Mouse (Mus musculus) mesoderm, embryonic 11.5 days (tissue): ENCODE results near the gene A3galt2.

Experiments
- DNase-seq: peaks from one replicate; pipeline ENCODE4 v3.0.0-alpha.2; 2012; ENCODE audit warnings: low read depth, low spot score

The A3galt2 gene

DNA sequence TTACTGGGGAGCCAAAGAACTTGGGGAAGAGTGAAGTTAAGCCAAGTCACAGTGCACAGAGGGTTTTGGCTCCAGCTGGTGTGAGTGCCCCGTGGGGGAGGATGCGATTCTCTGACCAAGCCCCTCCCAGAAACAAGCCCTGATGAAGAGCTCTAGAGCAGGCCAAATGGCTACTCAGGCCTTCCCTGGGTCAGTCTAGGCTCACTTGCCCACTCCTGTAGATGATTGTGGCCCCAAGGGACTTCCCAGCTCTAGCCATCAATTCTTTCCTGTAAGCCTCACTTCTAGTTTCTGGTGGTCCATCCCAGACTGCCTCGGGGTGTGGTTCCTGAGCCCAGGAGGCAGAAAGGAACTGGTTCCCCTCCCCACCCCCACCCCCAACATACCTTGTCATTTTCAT, at the start of gene A3galt2:
A3galt2 (plus strand) TSS at position 301 of the 400 bp plus-strand sequence.
- no peak for DNase-seq

DNA sequence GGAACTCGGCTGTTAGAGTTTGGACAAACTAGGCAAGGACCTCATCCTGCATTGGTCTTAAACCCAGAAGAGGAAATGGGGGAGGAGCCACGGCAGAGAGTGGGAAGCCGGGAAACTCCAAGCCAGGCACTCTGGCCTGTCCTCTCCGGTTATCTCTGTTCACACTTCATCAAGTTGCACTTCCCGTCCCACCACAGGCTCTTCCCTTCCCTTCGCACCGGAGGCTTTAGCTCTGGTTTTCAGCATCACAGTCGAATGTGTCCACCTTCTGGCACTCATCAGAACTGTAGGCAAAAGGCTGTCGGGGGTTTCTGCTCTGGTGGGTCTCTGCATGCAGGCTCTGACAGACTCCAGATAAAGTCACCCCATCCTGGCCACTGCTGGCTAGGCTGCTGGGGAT, 48.5 kb upstream of the A3galt2 start:
- DNase-seq, result peak; percentile 70

DNA sequence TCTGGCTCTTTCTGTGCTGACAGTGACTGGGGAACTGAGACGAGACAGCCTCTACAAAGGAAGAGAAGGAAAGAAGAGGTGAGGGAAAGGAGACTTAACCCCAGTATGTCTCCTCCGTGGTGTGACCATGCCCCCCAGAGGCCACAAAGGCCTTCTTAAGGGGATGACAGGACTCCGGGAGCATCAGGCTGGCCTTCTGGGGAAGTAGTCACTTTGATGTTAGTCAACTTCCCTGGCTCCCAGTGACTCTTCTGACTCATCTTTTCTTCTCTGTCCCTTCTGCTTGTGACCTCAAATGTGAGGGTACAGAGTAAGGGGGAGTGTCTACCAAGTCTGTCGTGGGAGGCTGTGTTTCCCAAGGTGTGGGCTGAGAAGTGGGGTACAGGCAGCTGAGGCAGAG, 47.8 kb upstream of the A3galt2 start:
- DNase-seq, result no peak

DNA sequence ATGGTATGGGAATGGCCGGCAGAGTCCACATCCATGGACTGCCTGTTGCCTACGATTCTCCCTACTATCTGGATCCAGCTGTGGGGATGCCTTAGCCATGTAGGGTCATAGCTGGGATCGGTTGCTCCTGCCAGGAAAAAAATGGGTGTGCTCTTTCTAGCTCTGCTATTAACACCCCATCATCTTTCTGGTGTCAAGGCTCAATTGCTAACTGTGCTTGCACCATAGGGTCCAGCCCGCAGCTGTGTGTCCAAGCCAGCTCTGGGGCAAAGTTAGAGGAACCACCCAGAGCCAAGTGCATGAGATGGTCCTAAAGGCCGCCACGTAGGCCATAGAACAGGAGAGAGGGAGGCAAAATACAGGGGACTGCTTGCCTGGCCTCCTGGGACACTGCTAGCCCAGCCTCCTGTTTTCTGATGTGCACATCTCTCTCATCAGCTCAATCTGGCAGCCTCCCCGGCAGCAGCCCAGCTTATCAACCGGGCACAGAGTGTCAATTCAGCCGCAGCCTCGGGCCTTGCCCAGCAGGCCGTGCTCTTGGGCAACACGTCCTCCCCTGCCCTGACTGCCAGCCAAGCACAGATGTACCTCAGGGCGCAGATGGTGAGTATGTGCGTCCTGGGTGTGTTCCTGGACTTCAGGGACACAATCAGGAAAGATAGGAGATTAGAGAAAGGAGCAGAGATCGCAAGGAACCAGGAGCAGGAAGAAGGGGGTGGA, 45.9 kb upstream of the A3galt2 start:
- DNase-seq, result no peak

DNA sequence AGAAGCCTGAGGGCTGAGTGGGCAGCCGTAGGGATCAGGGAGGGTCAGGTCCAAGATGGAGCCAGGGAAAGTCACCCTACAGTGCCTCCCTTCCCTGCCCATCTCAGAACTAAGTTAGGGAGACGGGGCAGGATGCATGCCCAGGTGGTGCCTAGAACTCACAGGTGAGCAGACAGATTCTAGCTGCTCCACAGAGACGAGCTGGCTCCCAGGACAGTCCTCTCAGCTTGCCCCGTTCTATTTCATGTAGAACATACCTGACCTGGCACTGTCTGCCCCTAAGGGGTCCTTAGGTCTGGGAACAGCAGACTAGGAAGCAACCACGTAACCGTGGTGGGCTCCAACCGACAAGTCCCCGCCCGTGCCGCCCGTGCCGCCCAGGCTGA, 45.4 kb upstream of the A3galt2 start:
- no peak for DNase-seq

DNA sequence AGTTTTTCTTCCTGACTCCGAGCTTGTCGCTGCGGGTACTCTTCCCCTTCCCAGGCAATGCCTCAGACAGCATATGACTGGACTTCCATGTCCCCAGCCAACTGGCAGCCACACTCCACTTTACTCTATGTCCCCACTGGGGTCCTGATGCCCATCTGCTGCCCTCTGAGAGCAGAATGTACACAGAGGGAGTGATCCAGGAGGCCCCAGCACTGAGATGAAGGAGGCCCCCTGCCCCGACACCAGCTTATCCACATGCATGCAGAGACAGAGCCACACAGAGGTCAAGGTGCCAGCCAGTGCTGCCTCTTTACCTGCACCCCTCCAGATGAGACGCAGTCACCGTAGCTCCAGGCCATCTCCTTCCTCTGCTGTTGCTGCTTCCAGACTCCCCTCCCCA, 44.9 kb upstream of the A3galt2 start:
- DNase-seq, result no peak

DNA sequence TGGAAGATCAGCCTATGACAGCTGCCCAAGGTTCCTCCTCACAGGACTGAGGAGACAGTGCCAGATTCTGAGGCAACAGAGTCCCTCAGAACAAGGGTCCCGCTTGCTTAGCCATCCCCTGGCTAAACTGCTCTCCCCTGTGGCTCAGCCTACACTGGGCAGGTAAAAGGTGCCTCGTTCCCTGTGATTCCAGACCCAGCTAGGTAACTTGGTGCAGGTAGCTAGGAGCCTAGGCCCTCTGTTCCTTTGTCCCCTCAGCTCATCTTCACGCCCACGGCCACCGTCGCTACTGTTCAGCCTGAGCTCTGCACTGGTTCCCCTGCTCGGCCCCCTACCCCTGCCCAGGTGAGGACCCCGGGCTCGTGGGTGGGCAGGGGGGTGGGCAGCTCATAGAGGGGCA, 44.4 kb upstream of the A3galt2 start:
- DNase-seq, result no peak

DNA sequence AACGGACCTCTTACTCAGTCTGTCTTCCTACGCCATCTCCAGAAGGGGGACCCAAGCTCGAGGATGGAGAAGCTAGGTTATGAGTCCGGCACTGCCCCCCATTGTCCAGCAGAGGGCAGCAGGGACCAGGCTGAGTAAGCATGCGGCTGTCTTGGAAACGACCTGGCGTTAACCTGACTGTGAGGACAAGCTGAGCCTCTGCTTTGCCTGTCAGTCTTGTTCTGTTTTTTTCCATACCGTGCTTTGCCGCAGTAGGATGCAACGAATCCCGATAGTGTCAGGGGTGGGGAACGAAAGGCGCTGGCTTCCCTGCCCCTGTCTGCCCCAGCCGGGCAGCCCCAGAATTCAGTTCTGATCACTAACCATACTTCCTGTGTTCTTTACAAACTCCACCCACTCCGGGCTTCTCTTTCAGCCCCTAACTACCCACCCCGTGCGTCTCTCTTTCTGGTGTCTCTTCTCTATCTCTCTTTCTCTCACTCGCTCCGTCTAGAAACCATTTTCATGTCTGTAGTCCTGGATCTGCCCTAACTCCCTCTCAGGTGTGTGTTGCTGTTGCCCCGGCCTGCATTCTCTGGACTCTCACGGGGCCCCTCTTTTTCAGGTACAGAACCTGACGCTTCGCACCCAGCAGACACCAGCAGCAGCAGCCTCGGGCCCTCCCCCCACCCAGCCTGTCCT, 43.6 kb upstream of the A3galt2 start:
- DNase-seq, result peak; percentile 96

DNA sequence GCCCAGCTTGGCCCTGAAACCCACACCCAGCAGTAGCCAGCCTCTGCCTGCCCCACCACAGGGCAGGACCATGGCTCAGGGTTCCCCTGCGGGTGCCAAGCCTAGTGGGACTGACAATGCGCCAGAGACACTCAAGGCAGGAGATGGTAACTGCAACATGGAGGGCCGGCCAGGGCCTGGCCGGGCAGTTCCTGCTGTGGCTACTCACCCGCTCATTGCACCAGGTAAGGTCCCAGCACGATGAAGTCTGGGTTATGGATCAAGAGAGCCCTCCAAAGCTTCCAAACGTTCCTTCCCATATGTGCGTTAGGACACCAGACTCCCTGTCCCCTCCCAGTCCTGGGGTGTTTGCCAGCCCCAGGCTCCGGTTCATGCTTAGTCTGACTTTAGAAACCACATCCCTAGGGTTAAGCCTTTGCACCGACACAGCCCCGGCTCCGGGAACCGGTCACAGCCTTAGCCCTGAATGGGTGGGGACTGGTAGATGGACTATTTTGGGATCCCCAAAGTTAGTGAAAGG, 43.0 kb upstream of the A3galt2 start:
- DNase-seq, result no peak

DNA sequence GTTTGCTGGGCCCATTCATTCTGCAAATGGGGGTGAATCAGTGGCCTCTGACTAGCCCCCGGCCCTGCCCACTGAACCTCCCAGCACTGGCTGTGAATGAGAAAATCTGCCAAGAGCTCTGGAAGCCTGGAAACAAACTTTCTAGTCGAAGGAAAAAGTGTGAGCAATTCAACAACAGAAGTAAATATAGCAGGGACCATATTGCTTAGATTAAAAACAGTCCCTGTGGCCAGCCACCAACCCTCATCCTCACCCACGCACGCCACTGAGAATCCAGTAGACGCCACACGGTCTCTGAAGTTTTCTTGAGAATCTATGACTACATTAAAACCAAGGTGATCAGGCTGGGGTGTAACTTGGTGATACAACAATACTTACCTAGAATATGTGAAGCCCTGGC, 42.2 kb upstream of the A3galt2 start:
- DNase-seq, result no peak

DNA sequence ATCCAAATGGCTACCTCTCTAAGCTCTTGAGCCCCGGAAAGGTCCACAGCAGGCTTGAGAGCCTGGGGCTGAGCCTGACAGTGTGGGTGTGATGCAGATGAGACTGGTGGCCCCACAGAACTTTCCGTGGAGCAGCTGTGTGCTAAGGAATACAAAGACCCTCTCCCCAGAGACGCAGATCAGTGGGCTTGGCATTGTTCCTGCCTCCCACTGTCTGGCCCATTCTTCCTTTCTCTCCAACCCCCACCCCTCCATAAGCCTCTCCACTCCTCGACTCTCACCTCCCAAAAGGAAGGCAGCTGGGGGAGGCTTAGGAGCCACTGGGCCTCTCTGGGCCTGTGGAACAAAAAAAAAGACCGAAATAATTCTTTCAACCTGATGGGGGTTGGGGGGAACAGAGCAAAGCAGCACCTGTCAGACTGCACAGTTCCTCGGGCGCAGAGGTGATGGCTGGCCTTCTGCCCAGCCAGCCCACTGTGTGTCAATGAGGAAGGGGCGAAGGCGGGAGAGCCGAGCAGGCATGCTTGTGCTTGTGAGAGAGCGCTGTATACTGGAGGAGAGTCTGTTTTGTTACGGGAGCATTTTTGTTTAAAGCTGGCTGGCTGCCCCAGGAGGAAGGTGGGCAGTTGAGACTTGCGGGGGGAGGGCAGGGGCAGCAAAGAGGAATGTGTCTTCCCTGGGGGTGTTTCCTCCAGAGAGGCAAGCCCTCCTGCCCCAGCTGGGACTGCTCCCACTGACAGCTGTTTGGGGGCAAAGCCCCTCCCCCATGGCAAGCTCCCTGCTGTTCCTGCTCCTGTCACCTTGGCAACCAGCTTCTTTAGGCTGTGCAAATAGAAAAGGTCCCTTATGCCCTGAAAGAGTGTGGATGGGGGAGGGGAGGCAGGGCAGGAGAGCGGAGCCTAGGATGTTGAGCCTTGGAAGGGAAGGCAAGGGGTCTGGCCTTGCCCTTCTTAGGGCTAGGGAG, 39.6 kb upstream of the A3galt2 start:
- peak; percentile 95 for DNase-seq

DNA sequence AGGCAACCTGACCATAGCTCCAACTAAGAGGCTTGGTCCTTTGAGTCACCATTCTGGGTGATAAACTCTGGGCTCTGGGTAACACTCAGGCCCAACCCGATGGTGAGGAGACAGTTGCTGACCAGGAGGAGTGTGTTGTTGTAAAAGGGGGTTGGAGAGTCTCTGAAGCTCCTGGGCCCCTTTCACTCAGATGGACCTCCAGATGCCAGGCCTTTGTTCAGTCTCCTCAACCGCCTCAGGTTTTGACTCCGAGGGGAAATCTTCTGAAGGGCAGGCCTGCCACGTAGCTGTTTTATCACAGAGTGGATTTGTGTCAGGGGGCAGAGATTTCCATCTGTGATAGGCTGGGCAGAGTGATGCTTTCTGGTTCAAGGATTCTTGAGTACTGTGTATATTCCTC, 38.9 kb upstream of the A3galt2 start:
- DNase-seq, result no peak

DNA sequence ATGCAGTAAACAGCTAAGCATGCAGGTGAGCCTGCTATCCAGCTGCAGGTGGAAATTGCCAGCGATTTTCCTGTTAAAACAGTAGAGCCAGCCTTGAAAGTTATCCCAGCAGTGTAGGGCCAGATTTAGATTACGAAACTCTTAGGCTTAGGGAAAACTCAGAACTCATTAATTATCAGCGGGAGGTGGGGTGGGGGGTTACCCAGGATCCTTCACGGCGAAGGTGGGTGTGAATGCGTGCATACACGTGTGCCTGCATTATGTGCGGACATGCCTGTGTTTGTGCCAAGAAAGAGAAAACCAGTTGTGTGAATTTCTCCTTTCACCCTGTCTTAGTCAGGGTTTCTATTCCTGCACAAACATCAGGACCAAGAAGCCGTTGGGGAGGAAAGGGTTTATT, 38.4 kb upstream of the A3galt2 start:
- DNase-seq, result no peak

DNA sequence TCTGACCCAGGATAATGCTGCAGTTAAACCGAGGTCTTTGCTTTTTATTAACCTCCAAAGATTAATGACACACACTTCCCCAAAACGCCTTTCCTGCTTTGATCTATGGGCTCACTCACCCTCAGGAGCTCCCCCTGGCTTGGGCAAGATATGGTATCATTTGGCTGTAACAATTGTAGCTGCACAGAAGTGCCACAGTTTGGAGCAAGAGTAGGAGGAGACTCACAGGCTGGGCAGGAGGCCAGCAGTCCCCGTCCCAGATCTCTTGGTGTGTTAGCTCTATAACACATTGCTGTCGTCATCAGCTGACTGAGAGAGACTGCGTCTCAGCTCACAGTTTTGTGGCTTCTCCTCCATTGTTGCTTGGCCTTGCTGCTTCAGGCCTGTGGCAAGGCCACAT, 35.1 kb upstream of the A3galt2 start:
- DNase-seq, result peak; percentile 61

DNA sequence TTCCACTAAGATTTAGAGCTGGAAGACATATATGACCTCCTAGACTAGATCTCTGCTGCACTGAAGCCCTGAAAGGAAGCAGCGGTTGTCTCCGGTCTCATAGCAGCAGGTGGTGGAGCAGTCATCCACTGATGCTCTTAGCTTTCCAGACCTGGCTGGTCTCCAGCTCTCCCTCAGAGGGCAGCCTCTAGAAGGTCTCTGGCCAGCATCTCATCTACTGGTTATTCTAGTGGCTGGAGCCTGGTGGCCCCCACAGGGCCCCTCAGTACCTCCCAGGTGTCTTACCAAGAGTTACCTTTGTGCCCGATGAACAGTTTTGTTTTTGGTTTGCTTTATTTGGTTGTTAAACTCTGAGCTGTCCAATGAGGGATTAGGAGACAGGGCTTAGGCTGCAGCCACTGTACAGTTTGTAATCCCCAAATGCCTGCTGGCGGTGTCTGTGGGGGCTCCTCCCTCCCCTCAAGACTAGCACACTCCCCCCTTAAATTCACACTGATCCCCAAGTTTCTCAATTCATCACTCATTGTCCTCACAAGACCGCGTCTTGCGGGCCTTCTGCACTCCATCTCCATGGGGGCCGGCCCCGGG, 34.0 kb upstream of the A3galt2 start:
- DNase-seq, result no peak

DNA sequence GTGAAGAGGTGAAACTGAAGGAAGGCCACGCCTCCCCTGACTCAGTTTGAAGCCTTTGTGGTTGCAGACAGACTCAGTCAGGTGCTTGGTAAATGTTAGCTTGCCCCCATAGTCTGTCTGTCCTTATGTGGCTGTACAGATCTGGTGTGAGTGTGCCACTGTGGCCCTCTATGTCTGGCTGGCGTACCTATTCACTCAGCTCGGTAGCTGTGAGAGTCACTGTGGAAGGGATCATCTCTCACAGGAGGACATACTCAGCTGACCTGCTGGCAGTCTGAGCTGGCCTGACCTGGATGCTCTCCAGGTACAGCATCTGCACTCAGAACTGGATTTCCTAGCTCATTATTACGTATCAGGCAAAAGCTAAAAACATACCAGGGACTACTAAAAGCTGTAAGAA, 33.4 kb upstream of the A3galt2 start:
- DNase-seq, result no peak

DNA sequence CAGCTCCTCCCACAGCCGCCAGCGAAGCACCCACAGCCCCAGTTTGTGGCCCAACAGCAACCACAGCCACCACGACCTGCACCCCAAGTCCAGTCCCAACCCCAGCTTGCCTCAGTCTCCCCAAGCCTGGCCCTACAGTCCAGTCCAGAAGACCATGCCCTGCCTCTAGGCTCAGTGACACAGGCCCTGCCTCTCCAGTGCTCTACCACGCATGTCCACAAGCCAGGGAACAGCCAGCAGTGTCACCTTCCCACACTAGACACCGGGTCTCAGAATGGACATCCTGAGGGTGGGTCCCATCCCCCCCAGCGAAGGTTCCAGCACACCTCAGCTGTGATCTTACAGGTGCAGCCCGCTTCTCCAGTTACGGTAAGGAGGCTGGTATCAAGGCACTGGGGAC, 32.2 kb upstream of the A3galt2 start:
- no peak for DNase-seq

DNA sequence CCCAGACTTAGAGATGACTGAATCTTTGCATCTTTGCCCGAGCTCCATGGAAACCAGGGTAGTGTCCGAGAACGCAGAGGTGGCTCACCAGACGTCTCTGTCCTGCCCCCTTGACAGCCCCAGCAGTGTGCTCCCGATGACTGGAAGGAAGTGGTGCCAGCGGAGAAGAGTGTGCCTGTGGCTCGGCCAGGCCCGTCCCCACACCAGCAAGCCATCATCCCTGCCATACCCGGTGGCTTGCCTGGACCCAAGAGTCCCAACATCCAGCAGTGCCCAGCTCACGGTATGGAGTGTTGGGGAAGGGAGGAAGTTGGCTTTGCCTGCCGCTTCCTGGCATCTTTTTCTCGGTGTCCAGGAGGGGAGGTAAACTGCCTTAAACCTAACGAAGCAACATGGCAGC, 31.7 kb upstream of the A3galt2 start:
- DNase-seq, result no peak

DNA sequence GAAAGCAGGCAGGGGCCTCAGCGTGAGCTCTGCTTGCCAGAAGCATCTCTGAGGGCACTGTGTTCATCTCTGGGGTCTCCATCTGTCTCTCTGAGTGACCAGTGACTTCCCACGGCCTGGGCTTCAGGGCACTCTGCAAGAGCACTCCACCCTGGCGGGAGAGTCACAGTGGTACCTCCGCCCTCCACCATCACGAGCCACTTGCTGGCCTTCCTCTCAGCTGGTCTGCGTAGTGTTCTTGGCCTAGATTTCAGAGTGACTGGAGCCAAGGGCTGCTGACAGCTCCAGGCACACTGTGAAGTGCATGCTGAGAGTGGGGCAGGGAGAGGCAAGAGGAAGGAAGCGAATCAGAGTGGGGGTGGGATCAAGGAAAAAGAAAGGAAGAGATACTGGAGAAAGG, 31.1 kb upstream of the A3galt2 start:
- DNase-seq, result no peak

DNA sequence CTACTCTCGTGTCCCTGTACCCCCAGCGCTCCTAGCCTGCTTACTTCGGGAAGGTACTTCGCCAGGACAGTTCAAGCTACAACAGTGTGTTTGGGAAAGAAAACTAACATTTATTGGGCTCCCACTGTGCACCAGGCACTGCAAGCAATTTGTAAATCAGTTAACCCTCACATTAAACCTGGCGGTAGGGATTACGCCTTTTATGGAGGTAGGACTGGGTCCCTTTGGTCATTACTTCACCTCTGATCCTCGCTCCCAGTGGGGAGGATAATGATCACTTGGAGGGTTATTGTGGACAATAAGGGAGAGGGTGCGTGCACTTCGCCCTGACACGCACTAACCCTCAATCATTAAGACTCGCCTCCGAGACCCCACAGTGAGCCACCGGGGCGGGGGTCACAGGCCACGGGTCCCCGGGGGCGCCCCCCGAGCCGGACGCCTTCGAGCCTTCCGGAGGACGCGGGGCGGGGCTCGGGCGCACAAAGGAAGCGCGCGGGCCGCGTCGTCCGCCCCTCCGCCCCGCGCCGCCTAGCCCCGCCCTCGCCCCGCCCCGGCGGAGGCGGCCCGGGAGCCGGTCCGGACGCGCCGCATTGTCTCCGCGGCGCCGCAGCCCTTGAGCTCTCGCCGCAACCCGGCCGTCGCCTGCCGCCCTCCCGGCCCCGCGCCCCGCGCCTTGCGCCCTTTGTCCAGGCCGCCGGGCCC, 28.0 kb upstream of the A3galt2 start:
- DNase-seq, result peak; percentile 79
